Mouse (Mus musculus) ovary, adult 2 months (tissue): ENCODE measurements around the gene Klrb1a. TPM values are rescaled to one million over a fixed set of nuclear protein-coding genes. Genes with fewer than 3 reads are reported as not detected.

ENCODE experiments used
- polyA plus RNA-seq: library from polyadenylated mRNA; depleted of rRNA; stranded (reverse); fragments of >200 nt; gene quantifications from 2 replicates; pipeline ENCODE4 v1.2.3, GENCODE M21; 2012; rRNA removed

Gene Klrb1a
- 0.81 and 1.1 TPM in 2 replicates for polyA plus RNA-seq

GRCm38 (mm10) chr6:128623433-128623832, at the start of gene Klrb1a:
Gene Klrb1a, minus strand, starts transcription at chr6:128623533.

GRCm38 (mm10) chr6:128662206-128662605, 38.9 kb upstream of the Klrb1a start, which contains the start of gene Clec2h:
Gene Clec2h, plus strand, starts transcription at chr6:128662385.

GRCm38 (mm10) chr6:128581508-128581907, 41.8 kb downstream of the Klrb1a start, which contains the start of gene A2ml1:
Gene A2ml1, minus strand, starts transcription at chr6:128581608.

Other genes starting within 250 kb of the Klrb1a start
- gene Tex52, start 248.1 kb downstream of the Klrb1a start, polyA plus RNA-seq: 0.17 TPM in 1 of 2 replicates, not detected in the other
- not detected in 2 replicates for gene Gm44596, start 248.0 kb downstream of the Klrb1a start, polyA plus RNA-seq
- gene Nrip2, start 224.2 kb downstream of the Klrb1a start, polyA plus RNA-seq: 10.1 and 10.4 TPM in 2 replicates
- 25.7 and 39.0 TPM in 2 replicates for gene Itfg2, start 198.6 kb downstream of the Klrb1a start, polyA plus RNA-seq
- gene Fkbp4, start 184.9 kb downstream of the Klrb1a start, polyA plus RNA-seq: 216 and 278 TPM in 2 replicates
- gene Pzp, start 96.8 kb downstream of the Klrb1a start, polyA plus RNA-seq: 0.26 and 0.50 TPM in 2 replicates
- 47.6 and 72.5 TPM in 2 replicates for gene A2ml1, start 41.9 kb downstream of the Klrb1a start, polyA plus RNA-seq
- 0.22 TPM in 1 of 2 replicates, not detected in the other for gene Clec2h, start 38.9 kb upstream of the Klrb1a start, polyA plus RNA-seq
- not detected in 2 replicates for gene Klrb1, start 99.5 kb upstream of the Klrb1a start, polyA plus RNA-seq
- 0.14 and 0.32 TPM in 2 replicates for gene Klrb1c, start 165.7 kb upstream of the Klrb1a start, polyA plus RNA-seq
- not detected in 2 replicates for gene Gm44511, start 202.8 kb upstream of the Klrb1a start, polyA plus RNA-seq
- 0.09 TPM in 1 of 2 replicates, not detected in the other for gene Klrb1b, start 202.8 kb upstream of the Klrb1a start, polyA plus RNA-seq